Mouse (Mus musculus) left cerebral cortex, postnatal 14 days (tissue): ENCODE data around the gene Pp2d1. TPM values are rescaled to one million over a fixed set of nuclear protein-coding genes. Genes with fewer than 3 reads are reported as not detected.

ENCODE experiments used
- DNase-seq, 2 experiments: peaks; one replicate each; pipeline ENCODE4 v3.0.0; 2021 to 2022; ENCODE audit warnings: low spot score in 2 of 2, mixed read lengths in 1 of 2
- intact Hi-C: fragments of 180-260 bp; cut with DNase I; formaldehyde crosslinking; loops from one replicate; pipeline ENCODE4 v1.15.1; 2025
- total RNA-seq, 2 experiments: library from RNA; stranded (reverse); gene quantifications; 2 replicates each; pipeline ENCODE4 v1.2.3; 2021

Gene Pp2d1
- total RNA-seq, 2 experiments from 2014 or later = not detected

- intact Hi-C loops = loop anchor here (5.0 kb wide), 2 partner anchors 90 kb away; partner anchors contain the start of gene Rab5a
- DNase-seq = peak; percentile 10 to 19
Measured at GRCm38 (mm10) chr17:53567346-53568101, 28.3 kb upstream of the Pp2d1 start.

DNA sequence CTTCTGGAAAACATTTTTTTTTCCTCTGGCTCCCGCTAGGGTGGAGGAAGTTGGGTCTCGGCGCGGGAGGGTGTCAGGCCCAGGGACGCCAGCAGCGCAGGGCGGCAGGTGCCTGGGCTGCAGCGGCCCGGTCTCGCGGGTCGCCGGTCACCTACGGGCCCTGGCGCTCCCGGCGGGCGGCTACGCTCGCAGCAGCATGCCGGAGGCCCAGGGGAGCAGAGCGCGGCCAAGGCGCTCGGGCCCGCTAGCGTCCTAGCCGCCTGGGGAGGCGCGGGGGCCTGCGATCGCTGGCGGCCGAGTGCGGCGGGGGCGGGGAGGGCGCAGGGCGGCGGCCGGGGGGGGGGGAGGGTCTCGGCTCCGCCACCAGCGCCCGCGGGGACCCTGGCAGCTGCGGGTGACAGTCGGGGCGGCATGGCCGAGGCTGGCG, 27.7 kb upstream of the Pp2d1 start:
- peak; percentile 49 to 63 for DNase-seq
- intact Hi-C loops = loop anchor here (5.0 kb wide), 2 partner anchors 90 kb away; partner anchors contain the start of gene Rab5a

DNA sequence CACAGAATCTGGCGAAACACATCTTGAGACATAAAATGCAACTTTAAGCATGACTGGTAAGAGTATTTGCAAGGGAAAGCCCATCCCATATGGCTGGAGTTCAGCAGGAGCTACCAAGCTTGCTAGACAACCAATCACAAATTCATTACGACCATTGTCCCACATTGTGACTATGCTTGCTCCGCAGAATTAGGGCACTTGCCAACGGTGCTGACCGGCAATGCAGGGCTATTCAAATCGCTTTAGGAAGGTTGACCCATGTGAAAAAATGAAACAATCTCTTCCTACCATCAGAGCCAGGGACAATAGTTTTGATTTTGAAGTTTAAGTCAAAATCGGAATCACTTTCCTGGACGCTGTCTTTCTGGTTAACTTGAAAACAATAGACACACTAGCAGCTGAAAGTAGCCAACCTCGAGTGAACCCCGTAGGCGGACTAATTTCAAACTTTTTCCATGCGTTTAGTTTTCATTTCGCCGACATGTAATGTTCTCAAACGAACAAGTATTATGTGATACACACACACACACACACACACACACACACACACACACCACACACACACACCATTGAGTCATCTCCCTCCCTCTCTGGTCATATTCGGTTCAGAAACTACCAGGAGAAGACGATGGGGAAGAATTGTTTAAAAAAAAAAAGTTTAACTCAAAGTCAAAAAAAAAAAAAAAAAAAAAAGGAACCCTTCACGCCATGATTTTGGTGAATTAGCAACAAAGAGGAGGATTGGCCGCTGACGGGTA, 27.1 kb upstream of the Pp2d1 start, which contains the start of gene Kat2b:
TSS of gene Kat2b (plus strand) at position 701 of the 758 bp plus-strand sequence.
- intact Hi-C loops = loop anchor here (5.0 kb wide), 2 partner anchors 89 to 91 kb away; partner anchors contain the start of gene Rab5a
- DNase-seq = no peak

DNA sequence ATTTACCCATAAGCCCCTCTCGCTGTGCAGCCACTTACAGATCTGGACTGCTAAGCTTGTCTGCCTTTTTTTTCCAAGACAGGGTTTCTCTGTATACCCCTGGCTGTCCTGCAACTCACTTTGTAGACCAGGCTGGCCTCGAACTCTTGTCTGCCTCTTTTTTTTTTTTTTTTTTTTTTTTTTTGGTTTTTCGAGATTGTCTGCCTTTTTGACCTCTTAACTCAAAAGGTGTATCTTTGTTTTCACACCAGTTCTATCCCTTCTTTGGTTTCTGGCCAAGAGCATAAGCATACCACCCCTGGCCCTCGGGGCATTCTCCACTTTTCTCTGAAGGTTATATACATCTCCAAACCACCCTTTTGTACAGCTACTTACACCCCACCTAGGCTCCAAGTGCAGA, 25.6 kb upstream of the Pp2d1 start:
- no peak for DNase-seq
- intact Hi-C loops = loop anchor here (5.0 kb wide), 2 partner anchors 88 to 92 kb away; partner anchors contain the start of gene Rab5a

GRCm38 (mm10) chr17:53561458-53562029, 22.3 kb upstream of the Pp2d1 start:
- DNase-seq = no peak
- intact Hi-C loops = no loop called here

DNA sequence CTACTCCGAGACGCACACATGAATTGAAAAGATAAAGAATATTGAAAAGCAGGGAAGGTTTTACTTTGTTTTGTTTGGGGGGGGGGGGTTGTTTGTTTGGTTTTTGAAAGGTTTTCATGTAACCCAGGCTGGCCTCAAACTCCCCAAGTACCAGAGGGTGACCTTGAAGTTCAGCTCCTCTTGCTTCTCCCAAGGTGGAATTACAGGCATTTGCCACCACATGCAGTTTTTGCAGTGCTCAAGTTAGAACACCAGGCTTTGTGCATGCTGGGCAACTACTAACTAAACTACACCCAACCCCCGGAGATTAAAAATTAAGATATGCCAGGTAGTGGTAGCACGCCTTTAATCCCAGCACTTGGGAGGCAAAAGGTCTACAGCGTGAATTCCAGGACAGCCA, 20.4 kb upstream of the Pp2d1 start:
- intact Hi-C loops = no loop called here
- DNase-seq = no peak

DNA sequence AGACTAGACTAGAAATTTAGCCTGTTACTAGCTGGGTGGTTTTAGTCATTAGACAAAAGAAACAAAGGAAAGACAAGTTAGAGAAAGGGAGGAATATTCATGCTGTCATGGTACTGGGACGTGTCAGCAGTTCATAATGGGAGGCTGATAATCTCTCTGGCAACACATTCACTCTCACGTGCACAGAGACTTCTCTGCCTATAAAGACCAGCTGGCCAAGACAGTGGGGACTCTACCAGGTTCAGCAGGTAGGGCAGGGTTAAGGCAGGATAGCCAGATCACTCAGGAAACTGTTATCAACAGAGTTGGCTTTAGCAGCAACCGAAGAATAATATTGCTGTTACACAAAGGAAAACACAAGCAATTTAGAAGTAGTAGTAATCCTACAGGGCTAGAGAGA, 18.2 kb upstream of the Pp2d1 start:
- intact Hi-C loops = no loop called here
- no peak for DNase-seq

DNA sequence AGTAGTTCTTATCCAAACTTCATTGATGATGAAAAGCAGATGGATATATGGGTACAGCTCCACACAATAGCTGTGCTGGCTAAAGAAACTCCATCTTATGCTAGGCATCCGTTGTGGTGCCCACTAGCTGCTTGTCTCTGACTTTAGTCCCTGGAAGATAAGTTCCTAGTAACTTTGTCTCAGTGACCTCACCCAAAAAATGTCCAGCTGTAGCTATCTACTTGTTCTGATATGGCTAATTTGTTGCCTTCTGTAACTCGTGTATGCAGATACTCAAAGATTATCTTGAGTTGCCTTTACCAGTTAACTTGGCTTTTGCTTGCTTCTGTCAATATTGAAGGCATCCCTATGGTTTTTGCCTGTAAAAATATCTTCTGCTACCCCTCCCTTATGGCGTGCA, 15.6 kb upstream of the Pp2d1 start:
- DNase-seq = no peak
- intact Hi-C loops = no loop called here

GRCm38 (mm10) chr17:53554088-53554487, 14.8 kb upstream of the Pp2d1 start:
- intact Hi-C loops = no loop called here
- no peak for DNase-seq

GRCm38 (mm10) chr17:53551306-53552299, 12.4 kb upstream of the Pp2d1 start:
- no peak for DNase-seq
- intact Hi-C loops = no loop called here

GRCm38 (mm10) chr17:53543591-53544324, 4.5 kb upstream of the Pp2d1 start:
- intact Hi-C loops = no loop called here
- peak; percentile 19 to 55 for DNase-seq

GRCm38 (mm10) chr17:53542536-53542935, 3.3 kb upstream of the Pp2d1 start:
- intact Hi-C loops = no loop called here
- no peak for DNase-seq

- DNase-seq = no peak
- intact Hi-C loops = no loop called here
Measured at GRCm38 (mm10) chr17:53532425-53532824, 6.8 kb downstream of the Pp2d1 start.

DNA sequence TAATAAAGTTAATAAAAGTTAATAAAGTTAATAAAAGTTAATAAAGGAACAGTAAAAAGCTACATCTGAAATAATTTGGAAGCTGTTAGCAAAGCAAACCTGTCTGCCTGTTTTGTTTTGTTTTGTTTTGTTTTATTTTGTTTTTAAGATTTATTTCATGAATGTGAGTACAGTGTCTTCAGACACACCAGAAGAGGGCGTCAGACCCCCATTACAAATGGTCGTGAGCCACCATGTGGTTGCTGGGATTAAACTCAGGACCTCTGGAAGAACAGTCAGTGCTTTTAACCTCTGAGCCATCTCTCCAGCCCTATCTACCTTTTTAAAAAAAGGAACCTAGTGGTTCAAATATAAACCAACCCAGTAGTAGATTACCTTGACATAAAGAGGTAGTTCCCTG, 8.1 kb downstream of the Pp2d1 start:
- intact Hi-C loops = no loop called here

GRCm38 (mm10) chr17:53528034-53528433, 11.2 kb downstream of the Pp2d1 start:
- no peak for DNase-seq
- intact Hi-C loops = no loop called here

More for the DNA sequence above, 8.1 kb downstream of the Pp2d1 start:
- no peak for DNase-seq

DNA sequence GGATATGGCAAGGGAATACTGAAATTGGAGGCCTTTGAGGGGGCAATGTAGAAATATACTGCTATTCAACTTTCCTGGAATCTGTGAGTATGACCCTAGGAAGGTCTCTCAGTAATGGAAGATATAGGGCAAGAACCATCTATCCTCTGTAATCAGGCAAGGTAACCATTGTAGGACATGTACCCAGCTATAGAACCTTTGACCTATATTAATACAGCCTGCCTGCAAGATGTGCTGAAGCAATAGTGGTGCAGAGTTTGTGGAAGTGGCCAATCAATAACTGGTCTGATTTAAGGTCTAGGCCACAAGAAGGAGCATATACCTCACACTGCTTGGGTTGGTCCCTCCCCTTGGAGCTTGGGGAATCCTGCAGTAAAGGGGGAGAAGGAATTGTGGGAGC, 18.7 kb downstream of the Pp2d1 start:
- DNase-seq = no peak
- intact Hi-C loops = no loop called here

- intact Hi-C loops = loop anchor here (10.0 kb wide), 1 partner anchor 175 kb away; no protein-coding TSS in a partner anchor
- DNase-seq = no peak
Measured at GRCm38 (mm10) chr17:53519364-53519763, 19.9 kb downstream of the Pp2d1 start.

GRCm38 (mm10) chr17:53512311-53512951, 26.8 kb downstream of the Pp2d1 start:
- intact Hi-C loops = loop anchor here (5.0 to 10.0 kb wide), 2 partner anchors 182 to 320 kb away; no protein-coding TSS in a partner anchor
- DNase-seq = peak; percentile 25 to 33
